Mouse (Mus musculus) cerebellum, postnatal 4 days (tissue): ENCODE measurements at regions not wholly inside any gene's neighbourhood (a gene's known extent, or its start where the extent isn't known, plus 50 kb on each side); places are given as distances from the start of the nearest gene placed in this dataset.
"Not testable (repeated sequence)": the region's sequence is repeated elsewhere in the genome, so short reads cannot be mapped to it uniquely, and the experiment has no call there.

ENCODE experiments used
- DNase-seq, 2 experiments: peaks; one replicate each; pipeline ENCODE4 v3.0.0; 2022; ENCODE audit warnings: low spot score in 2 of 2, mixed read lengths in 1 of 2

DNA sequence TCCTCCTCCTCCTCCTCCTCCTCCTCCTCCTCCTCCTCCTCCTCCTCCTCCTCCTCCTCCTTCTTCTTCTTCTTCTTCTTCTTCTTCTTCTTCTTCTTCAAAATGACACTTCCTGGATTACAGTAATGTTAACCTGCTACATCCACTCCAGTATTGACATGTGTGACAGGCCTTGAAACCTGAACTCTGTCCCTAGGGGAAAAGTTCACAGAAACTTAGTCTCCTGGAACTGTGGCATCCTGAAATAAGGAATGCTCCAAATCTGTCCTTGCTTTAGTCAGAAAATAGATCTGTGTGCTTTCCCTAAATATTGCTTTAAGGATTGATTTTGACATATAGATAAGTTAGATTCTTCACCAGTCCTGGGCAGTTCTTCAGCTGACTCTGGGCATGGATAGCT lies 464.8 kb downstream of the Adam6a start:
- DNase-seq, result not testable (repeated sequence)

DNA sequence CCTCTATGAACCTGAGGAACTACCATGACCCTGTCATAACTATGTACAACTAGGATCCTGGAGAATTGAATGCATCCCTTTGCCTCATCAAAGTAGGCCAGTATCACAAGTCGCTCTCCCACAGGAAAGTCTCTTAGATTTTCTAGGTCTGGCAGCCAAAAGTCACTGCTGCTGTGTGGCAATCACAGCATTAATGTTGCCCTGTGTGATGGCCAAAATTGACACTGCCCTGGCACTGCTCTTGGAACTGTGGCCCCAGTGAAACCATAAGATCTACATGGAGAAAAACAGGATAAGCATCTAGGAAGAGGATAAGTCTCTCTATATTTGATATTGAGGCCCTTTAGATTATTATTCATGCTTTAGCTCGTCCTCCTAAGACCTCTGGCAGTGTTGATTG lies 465.7 kb downstream of the Adam6a start:
- no peak for DNase-seq

DNA sequence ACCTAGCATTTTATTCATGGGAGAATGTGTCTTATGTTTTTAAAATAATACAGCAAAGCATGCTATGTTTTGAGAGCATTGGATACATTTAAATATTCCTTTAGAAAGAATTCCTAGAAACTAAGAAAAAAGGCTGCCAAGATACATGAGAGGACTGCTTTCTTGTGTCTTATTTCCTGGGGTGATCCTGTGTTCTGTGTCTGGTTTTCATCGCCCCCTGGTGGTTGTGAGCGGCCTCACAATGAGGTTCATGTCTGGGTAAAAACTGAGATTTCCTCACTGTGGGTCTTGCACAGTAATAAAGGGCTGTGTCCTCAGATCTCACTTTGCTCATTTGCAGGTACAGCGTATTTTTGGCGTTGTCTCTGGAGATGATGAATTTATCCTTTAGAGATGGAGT lies 469.2 kb downstream of the Adam6a start:
- peak in 1 of 2 experiments; percentile 53 for DNase-seq

DNA sequence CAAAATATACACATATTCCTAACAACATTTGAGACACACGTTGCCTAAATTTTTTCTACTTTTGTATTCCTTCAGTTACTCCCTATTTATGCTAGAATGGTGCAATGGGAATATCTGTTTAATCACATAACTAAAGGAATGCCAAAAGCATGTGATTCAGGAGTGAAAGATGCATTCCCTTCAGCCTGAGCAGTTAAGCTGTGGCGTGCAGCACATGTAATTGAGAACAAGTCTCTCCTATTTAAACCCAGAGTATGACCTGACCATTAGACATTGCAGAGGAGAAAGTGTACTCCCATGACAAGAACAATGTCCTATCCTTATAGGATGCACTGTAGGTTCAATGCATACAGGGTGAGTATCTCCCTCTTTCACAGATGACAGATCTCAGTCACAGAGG lies 493.3 kb downstream of the Adam6a start:
- DNase-seq, result not testable (repeated sequence)

DNA sequence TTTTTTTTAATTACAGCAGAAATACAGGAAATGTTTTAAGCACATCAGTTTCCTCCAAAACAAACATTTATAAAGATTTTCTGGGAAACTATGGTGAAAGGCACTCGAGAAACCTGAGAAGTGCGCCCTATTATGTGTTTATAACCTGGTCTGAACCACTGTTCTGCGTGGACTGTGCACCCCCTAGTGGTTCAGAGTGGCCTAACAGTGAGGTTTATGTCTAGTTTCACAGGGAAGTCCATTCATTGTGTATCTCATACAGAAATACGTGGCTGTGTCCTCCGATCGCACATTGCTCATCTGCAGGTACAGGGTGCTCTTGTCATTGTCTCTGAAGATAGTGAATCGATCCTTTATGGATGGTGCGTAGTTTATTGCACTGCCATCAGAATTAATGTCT lies 504.3 kb downstream of the Adam6a start:
- not testable (repeated sequence) for DNase-seq

DNA sequence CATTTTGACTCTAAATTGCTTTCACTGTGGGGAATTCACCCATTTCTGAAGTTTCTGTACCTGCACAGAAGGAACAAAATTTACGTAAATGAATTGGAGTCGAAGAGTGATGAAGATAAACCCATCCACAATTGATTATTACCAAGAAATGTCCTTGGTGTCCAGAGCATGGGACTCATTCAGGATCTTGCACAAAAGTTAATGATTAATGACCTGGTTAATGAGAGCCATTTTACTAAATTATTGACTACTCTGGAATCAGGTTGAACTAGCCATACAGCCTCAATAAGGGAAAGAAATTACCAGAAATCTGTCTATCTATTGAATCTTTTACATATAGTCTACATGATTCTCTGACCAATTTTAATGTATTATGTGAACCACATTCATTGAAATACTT lies 509.6 kb downstream of the Adam6a start:
- DNase-seq, result no peak

DNA sequence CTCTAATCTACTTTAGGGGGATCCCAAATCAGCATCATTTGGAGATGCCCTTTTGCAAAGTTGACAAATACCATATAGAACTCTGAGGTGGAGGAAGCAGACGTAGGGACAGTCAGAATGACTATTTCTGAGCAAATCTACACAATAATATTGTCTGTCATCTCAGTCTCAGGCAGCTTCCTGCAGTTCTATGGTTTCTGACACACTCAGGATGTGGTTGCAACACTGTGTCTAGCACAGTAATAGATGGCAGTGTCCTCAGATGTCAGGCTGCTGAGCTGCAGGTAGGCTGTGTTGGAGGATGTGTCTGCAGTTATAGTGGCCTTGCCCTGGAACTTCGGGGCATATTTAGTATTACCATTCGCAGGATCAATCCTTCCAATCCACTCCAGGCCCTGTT lies 515.9 kb downstream of the Adam6a start:
- DNase-seq, result no peak

DNA sequence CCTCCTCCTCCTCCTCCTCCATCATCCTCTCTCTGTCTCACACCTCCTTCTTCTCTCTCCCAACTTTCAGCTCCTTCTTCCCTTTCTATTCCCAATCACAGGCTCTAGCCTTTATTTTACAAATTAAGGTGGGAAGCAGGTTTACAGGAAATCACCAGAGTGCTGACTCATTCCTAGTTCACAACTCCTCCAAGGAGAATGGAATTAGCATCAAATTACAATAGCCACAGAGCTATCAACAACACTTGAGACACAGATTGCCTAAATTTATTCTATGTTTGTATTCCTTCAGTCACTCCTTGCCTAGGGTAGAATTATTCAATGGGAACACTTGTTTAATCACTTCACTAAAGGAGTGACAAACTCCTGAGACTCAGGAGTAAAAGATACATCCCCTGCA lies 523.5 kb downstream of the Adam6a start:
- DNase-seq, result no peak

DNA sequence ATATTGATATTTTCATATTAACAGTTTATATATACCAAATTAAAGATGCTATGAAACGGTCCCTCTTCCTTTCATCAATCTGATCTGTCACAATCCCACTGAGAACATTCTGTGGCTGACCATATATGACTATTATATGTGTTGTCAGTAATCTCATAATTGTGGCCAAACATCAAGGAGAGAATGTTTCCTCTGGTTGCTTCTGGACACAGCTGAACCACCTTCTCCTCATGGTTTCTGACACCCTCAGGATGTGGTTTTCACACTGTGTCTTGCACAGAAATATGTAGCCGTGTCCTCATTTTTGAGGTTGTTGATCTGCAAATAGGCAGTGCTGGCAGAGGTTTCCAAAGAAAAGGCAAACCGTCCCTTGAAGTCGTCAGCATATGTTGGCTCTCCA lies 565.0 kb downstream of the Adam6a start:
- DNase-seq, result not testable (repeated sequence)

DNA sequence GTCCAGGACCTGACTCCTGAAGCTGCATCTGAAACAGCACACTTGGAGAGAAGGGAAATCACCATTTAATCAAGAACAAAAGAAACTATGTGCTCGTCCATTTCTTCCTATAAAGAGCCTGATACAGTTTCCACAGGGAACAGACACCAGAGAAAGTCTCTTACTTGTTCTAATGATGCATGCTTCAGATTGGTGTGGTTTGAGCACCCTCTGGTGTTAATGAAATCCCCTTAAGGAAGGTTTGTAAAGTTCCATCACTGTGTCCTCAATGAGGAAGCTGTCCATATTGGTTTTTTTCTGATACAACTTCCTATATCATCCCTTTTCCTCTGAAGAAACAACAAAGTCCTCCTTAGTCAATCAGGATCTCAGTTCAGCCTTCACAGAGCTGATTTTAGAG lies 591.2 kb downstream of the Adam6a start:
- DNase-seq, result no peak

DNA sequence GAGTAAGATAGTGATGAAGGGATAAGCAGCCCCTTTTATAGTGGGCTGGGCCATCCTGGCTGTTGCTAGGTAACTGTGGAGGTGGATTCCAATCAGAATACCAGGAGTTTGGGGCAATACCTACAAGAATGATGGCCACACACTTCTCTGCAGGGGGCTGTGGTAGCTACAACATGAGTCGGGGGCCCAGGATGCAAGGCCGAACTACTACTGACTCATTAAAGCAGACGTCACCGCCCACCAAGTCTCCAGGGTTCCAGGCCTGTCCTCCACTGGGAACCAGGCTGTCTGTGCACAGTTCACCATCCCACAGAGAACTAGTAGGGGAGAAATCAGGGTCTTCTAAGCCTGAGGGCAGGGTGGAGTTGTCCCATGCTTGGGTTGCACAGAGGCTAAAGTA lies 605.1 kb downstream of the Adam6a start:
- no peak for DNase-seq

DNA sequence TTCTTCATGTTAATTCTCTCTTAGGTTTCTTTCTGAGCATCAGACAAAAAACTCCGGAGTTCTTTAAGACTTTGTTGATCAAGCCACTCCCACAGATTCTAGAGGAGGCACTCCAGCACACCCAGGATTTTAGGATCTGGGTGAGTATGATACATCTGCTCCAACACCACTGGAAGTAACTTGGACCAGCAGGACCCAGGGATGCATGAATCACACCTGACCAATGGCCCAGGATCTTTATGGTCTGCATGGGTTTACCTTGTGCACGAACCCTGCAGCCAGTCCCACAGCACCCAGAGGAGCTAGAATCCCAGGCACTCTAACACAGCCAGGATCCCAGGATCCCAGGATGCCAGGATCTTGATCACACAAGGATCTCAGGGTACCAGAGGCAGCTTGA lies 628.6 kb downstream of the Adam6a start:
- DNase-seq, result no peak

DNA sequence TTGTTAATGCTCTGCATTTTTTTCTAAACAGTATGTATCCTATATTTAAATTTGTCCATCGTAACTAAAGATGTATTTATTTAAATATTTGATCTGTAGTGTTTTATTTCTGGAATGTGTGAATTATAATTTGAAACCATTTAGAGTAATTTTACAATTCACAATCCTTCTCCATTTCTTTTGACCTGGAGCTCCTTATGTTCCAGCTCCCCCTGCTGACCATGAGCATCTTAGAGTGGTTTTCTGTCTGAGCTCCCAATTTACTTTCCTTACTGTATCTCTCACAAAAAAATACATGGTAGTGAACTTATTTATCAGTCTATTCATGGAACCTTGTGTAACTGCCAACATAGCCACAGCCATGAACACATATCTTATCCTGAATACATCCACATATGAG lies 655.8 kb downstream of the Adam6a start:
- no peak for DNase-seq

DNA sequence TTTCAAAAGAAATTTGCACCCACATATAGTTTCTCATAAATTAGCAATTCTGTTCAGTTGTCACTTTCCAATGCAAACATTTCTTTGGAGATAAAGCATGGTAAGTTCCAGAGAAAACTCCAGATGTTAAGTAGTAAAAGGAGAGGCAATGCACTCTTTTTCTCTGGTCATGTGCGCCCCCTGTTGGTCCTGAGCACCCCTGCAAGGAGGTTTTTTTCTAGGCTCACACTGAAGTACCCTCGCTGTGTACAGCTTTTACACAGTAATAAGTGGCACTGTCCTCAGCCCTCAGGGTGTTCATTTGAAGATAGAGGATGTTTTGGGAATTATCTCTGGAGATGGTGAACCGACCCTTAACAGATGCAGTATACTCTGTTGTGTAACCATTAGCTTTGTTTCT lies 678.8 kb downstream of the Adam6a start:
- no peak for DNase-seq
